Mouse (Mus musculus): ENCODE measurements around the gene Izumo1r. TPM values are rescaled to one million over a fixed set of nuclear protein-coding genes. Genes with fewer than 3 reads are reported as not detected.

Gene Izumo1r
- 891 TPM for polyA plus RNA-seq (2017; shearing (Covaris generic))

GRCm38 (mm10) chr9:14903581-14904378 is at the start of gene Izumo1r:
TSS of gene Izumo1r (minus strand) at chr9:14903949.

GRCm38 (mm10) chr9:14859868-14860639 is 43.7 kb downstream of the Izumo1r start, which contains the start of gene Gpr83:
TSS of gene Gpr83 (plus strand) at chr9:14860210.

Other genes starting within 250 kb of the Izumo1r start
- gene Piwil4, start 163.2 kb downstream of the Izumo1r start, polyA plus RNA-seq (2017; shearing (Covaris generic)), result 0.11 TPM
- gene Fut4, start 151.6 kb downstream of the Izumo1r start, polyA plus RNA-seq (2017; shearing (Covaris generic)), result 0.14 TPM
- not detected for gene 1700012B09Rik, start 132.9 kb downstream of the Izumo1r start, polyA plus RNA-seq (2017; shearing (Covaris generic))
- gene Mre11a, start 119.3 kb downstream of the Izumo1r start, polyA plus RNA-seq (2017; shearing (Covaris generic)), result 38.5 TPM
- 27.7 TPM for gene Ankrd49, start 119.1 kb downstream of the Izumo1r start, polyA plus RNA-seq (2017; shearing (Covaris generic))
- 183 TPM for gene Gpr83, start 43.7 kb downstream of the Izumo1r start, polyA plus RNA-seq (2017; shearing (Covaris generic))
- gene Panx1, start 141.5 kb upstream of the Izumo1r start, polyA plus RNA-seq (2017; shearing (Covaris generic)), result 158 TPM
- gene Hephl1, start 208.2 kb upstream of the Izumo1r start, polyA plus RNA-seq (2017; shearing (Covaris generic)), result 0.06 TPM